Mouse (Mus musculus): Measurements from ENCODE around the gene Rab5b.
"Not testable (repeated sequence)": the region's sequence is repeated elsewhere in the genome, so short reads cannot be mapped to it uniquely, and the experiment has no call there.

Rab5b gene

DNA sequence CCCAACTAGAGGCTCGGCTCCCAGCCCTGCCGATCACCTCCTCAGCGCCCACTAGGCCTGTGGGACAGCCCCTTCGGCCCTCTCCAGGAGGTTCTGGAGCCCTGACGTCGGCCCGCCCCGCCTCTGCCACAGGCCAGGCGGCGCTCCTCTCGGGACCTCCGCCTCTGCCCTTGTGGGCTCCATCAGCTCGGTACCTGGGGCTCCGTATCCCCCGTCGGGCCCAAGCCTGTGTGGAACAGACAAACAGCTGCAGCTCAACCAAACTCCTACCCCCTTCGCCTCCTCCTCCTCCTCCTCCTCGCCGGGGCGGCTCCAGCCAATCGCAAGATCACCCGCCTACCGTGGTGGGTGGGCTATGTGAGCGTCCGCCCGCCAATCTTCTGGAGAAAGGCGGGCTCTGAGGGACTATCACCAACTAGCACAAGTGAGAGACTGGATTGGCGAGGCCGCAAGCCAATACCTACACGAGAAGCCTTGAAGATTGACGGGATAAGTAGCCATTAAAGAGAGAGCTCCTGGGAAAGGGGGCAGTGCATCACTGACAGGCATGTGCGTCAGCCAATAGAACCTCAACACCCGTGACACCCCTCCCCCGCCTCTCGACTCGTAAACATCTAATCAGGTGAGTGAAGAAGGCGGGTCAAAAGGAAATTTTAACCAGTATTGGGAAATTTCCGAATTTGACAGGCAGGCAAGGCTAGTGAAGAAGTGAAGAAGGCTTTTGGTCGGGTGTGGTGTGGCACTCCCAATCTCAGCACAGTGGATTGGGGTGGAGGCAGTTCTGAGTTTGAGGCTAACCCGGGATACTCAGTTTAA lies at the start of gene Rab5b:
Gene Rab5b, minus strand, starts transcription at position 273 of the 816 bp plus-strand sequence.
- in situ Hi-C loops (cut with MboI, MseI): no loop called here

- in situ Hi-C loops (cut with MboI, MseI): no loop called here
Observed at GRCm38 (mm10) chr10:128744680-128745601, 48.9 kb upstream of the Rab5b start, which contains the start of gene Dgka. Gene Dgka, minus strand, starts transcription at chr10:128744855.

DNA sequence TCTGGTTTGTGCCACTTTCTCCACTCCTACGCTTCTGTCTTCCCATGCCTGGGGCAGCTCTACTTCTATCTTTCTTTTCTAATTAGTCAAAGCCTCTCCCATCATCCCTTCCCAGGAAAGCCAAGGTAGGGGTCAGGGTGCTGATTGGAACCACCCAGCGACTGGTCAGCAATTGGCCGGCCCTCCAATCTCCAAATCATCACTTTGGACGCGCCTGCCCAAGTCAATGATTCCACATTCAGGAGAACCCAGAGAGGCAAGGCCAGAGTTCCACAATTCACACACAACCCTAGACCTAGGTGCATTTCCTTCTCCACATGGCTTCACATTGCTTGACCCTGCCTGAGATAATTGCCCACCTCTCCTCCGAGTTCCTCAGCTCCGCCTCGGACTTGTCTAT lies 48.1 kb upstream of the Rab5b start:
- in situ Hi-C loops (cut with MboI, MseI): no loop called here

DNA sequence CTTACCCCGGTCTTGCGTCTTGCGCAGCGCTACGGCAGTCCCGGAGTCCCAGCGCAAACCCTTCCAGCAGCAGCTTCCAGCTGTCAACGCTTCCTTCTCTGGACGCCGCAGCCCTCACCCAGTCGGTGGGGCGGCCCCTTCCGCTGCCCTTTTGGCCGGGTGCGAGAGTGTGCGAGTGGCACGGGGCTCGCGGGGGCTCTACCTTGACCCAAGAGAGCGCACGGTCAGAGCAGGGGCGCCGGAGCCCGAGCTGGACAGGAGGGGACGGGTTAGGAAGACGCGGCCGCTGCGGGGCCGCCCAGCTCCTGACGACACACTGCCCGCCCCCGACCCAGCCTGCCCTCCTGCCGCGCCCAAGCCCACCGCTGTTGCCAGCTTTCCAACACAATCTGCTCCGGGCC lies 47.7 kb upstream of the Rab5b start:
- in situ Hi-C loops (cut with MboI, MseI): no loop called here

- in situ Hi-C loops (cut with MboI, MseI): no loop called here
Observed at GRCm38 (mm10) chr10:128743235-128743634, 47.2 kb upstream of the Rab5b start.

- in situ Hi-C loops (cut with MboI, MseI): no loop called here
Observed at GRCm38 (mm10) chr10:128742616-128743015, 46.6 kb upstream of the Rab5b start.

DNA sequence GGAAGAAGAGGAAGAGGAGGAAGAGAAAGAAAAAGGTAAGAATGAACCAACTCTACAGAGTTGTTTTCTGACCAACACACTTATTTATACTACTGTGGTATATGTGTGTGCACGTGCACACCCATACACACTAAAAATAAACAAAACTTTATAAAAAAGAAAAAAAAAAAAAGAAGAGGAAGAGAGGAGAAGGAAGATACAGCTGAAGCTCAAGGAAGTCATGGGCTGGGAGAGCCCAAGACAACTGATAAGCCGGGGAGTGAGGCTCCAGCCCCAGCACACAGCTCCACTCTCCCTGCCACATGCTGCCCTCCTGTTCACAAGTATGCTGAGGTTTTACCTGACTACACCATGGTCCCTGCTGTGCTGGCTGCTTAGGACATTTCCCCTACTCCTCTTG lies 44.2 kb upstream of the Rab5b start:
- in situ Hi-C loops (cut with MboI, MseI): no loop called here

DNA sequence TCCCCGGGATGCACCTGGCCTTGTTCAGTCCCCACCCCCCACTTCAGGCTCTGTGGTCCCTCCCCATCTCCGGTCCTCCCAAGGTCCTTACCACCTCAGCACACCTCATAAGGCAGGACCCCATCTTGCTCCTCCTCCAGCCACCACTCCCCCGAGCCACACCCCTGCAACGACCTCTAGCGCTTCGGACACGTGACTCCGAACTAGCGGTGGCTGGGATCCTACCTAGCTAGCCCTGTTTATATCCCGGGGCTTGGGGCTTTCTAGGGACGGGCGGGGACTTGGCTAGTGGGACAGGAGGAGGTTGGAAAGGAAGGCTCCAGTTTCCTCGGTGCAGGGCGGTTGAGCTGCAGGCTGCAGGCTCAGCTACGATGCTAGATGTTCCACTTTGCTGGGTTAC lies 41.4 kb upstream of the Rab5b start:
- in situ Hi-C loops (cut with MboI, MseI): no loop called here

- in situ Hi-C loops (cut with MboI, MseI): no loop called here
Observed at GRCm38 (mm10) chr10:128731992-128732391, 35.9 kb upstream of the Rab5b start.

- in situ Hi-C loops (cut with MboI, MseI): no loop called here
Observed at GRCm38 (mm10) chr10:128731002-128731433, 35.0 kb upstream of the Rab5b start.

DNA sequence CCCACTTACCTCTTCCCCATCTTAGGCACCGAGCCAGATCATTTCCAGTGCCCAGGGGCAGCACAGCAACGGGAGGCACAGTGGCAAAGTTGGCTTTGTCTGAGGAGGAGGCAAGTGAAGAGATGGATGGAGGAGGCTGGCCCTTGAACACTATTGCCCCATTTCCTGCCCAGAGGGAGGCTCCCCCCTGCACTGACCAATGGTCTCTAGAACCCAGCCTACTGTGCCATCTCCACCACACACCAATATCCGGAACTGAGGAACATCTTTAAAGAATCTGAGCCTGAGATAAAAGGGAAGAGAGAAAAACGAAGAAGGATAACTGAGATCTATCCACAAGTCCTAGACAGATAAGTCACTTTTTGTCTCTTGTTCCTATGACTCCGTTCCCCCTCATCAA lies 32.0 kb upstream of the Rab5b start:
- in situ Hi-C loops (cut with MboI, MseI): no loop called here

GRCm38 (mm10) chr10:128725466-128725865 lies 29.4 kb upstream of the Rab5b start:
- in situ Hi-C loops (cut with MboI, MseI): not testable (repeated sequence)

GRCm38 (mm10) chr10:128715559-128716537 lies 19.8 kb upstream of the Rab5b start:
- in situ Hi-C loops (cut with MboI, MseI): no loop called here

- in situ Hi-C loops (cut with MboI, MseI): not testable (repeated sequence)
Observed at GRCm38 (mm10) chr10:128711318-128711717, 15.3 kb upstream of the Rab5b start.

- in situ Hi-C loops (cut with MboI, MseI): no loop called here
Observed at GRCm38 (mm10) chr10:128705317-128705693, 9.2 kb upstream of the Rab5b start.

- in situ Hi-C loops (cut with MboI, MseI): no loop called here
Observed at GRCm38 (mm10) chr10:128704491-128705316, 8.6 kb upstream of the Rab5b start, which contains the start of gene Cdk2. Gene Cdk2, minus strand, starts transcription at chr10:128705031.

DNA sequence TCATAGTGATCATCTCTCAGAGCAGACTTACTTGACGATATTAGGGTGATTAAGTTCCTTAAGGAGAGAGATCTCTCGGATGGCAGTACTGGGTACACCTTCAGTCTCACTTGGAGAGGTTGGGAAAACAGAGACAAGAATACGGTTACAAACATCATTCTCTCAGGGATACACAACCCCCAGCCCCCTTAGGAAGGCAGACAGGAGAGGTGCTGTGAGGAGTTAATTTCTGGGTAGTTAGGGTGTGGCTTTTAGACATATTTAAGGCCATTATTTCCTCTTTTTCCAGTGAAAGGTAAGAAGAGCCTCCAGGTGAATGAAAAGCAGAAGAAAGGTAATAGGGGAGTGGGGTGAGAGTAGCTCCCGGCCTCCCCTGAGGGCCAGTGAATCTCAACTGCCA lies 7.8 kb upstream of the Rab5b start, which contains the start of gene Pmel:
Gene Pmel, plus strand, starts transcription at position 301 of the 400 bp plus-strand sequence.
- in situ Hi-C loops (cut with MboI, MseI): no loop called here

DNA sequence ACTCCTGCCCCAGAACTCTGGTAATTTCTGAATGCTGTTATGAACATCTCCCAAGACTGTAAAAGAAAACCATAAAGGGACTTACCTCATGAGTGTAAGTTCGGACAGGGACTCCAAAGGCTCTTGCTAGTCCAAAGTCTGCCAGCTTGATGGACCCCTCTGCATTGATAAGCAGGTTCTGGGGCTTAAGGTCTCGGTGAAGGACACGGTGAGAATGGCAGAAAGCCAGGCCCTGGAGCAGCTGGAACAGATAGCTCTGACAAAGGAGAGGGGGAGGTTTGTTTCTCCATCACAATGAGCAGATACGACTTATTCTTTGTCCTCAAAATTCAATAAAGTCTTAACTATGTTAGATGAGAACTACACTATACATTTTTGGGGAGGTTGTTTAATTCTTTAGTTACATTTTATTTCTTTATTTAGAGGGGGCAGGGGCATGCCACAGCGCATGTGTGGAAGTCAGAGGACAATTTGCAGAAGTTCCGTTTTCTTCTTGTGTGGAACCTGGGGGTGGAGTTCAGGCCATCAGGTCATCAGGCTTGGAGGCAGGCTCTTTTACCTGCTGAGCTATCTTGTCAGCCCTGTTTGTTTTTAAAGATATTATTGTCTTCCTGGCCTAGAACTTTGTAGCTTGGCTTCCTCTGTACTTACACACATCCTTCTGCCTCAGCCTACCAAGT lies 6.4 kb upstream of the Rab5b start:
- in situ Hi-C loops (cut with MboI, MseI): no loop called here

DNA sequence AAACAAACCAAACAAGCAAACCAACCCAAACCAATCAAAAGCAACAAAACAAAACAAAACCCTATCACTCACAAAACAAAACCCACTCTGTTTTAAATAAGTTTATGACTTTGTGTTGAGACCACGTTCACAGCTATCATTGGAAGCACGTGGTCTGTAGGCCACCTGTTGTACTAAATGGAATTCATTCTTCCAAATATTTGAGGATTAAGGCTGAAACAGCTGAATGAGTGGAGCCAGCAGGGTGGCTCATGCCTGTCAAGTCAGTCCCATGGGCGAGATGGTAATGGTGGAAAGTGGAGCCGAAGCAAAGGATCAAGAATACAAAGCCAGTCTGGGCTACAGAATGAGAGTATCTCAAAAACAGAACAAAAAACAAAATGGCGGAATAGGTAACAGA lies 4.6 kb upstream of the Rab5b start:
- in situ Hi-C loops (cut with MboI, MseI): no loop called here

- in situ Hi-C loops (cut with MboI, MseI): no loop called here
Observed at GRCm38 (mm10) chr10:128699611-128700010, 3.5 kb upstream of the Rab5b start.

Data from regulatory T cell (primary cell).